Mouse (Mus musculus): Measurements from ENCODE around the gene Majin. TPM values are rescaled to one million over a fixed set of nuclear protein-coding genes. Genes with fewer than 3 reads are reported as not detected.

The Majin gene
- polyA plus RNA-seq, 1 experiment, result 0.08 TPM

GRCm38 (mm10) chr19:6182534-6182933, 1.7 kb upstream of the Majin start:
- WGBS, result 3% methylated on average over 3 of the region's 3 CpGs
- peaks cover 10% of the 10 kb centered on the region; the same call in 1 of the 2 replicates for H3K4me1 ChIP-seq (ENCODE audit: control insufficient read depth, insufficient read depth, low read length)
- H3K27ac ChIP-seq (ENCODE audit: insufficient read depth, low read length), result peak overlapping the region; percentile 71
- DNase-seq, result peak; percentile 64 to 79
- TF ChIP-seq CTCF (IDR thresholded peaks at IDR 0.05; ENCODE audit: borderline replicate concordance, insufficient read depth, low read depth, low read length), result no peak
- TF ChIP-seq POLR2A (IDR thresholded peaks at IDR 0.05; ENCODE audit: borderline replicate concordance, insufficient read depth, low read length), result peak; percentile 26; the same call in 1 of the 2 replicates
- peak overlapping the region; percentile 11 for H3K4me3 ChIP-seq (replicated peaks; ENCODE audit: insufficient read depth, low read depth, low read length)
- no peaks in the 10 kb centered on the region for H3K27me3 ChIP-seq (ENCODE audit: control insufficient read depth, insufficient read depth, low read length)

- Histone ChIP-seq H3K27ac (ENCODE audit: insufficient read depth, low read length) (no peak overlapping the region), H3K27me3 (ENCODE audit: control insufficient read depth, insufficient read depth, low read length) (no peaks in the 10 kb centered on the region), H3K4me1 (ENCODE audit: control insufficient read depth, insufficient read depth, low read length) (no peaks in the 10 kb centered on the region), H3K4me3 (replicated peaks; ENCODE audit: insufficient read depth, low read depth, low read length) (no peak overlapping the region)
- DNase-seq, result no peak
- 77% methylated on average over 2 of the region's 2 CpGs for WGBS
- TF ChIP-seq CTCF (IDR thresholded peaks at IDR 0.05; ENCODE audit: borderline replicate concordance, insufficient read depth, low read depth, low read length), result no peak
These were observed 20.1 kb downstream of the Majin start for GRCm38 (mm10) chr19:6204265-6204664.

- H3K4me1 ChIP-seq (ENCODE audit: control insufficient read depth, insufficient read depth, low read length), result no peaks in the 10 kb centered on the region
- 44% methylated on average over 5 of the region's 5 CpGs for WGBS
These were observed 22.5 kb downstream of the Majin start for GRCm38 (mm10) chr19:6206716-6207115.

GRCm38 (mm10) chr19:6216046-6216705, 32.0 kb downstream of the Majin start:
- TF ChIP-seq POLR2A (IDR thresholded peaks at IDR 0.05; ENCODE audit: borderline replicate concordance, insufficient read depth, low read length) (no peak), CTCF (IDR thresholded peaks at IDR 0.05; ENCODE audit: borderline replicate concordance, insufficient read depth, low read depth, low read length) (no peak)
- Histone ChIP-seq H3K4me1 (ENCODE audit: control insufficient read depth, insufficient read depth, low read length) (no peaks in the 10 kb centered on the region), H3K27ac (ENCODE audit: insufficient read depth, low read length) (no peak overlapping the region), H3K4me3 (replicated peaks; ENCODE audit: insufficient read depth, low read depth, low read length) (no peak overlapping the region), H3K27me3 (ENCODE audit: control insufficient read depth, insufficient read depth, low read length) (no peaks in the 10 kb centered on the region)
- WGBS, result 79% methylated on average over 6 of the region's 6 CpGs
- no peak for DNase-seq

More at GRCm38 (mm10) chr19:6206716-6207115, 22.5 kb downstream of the Majin start:
- H3K27ac ChIP-seq (ENCODE audit: insufficient read depth, low read length), result no peak overlapping the region
- H3K4me3 ChIP-seq (replicated peaks; ENCODE audit: insufficient read depth, low read depth, low read length), result no peak overlapping the region
- TF ChIP-seq CTCF (IDR thresholded peaks at IDR 0.05; ENCODE audit: borderline replicate concordance, insufficient read depth, low read depth, low read length), result no peak
- TF ChIP-seq POLR2A (IDR thresholded peaks at IDR 0.05; ENCODE audit: borderline replicate concordance, insufficient read depth, low read length), result no peak
- no peaks in the 10 kb centered on the region for H3K27me3 ChIP-seq (ENCODE audit: control insufficient read depth, insufficient read depth, low read length)
- no peak for DNase-seq

GRCm38 (mm10) chr19:6218606-6219005, 34.4 kb downstream of the Majin start:
- 73% methylated on average over 6 of the region's 6 CpGs for WGBS
- no peak for TF ChIP-seq CTCF (IDR thresholded peaks at IDR 0.05; ENCODE audit: borderline replicate concordance, insufficient read depth, low read depth, low read length)
- TF ChIP-seq POLR2A (IDR thresholded peaks at IDR 0.05; ENCODE audit: borderline replicate concordance, insufficient read depth, low read length), result no peak
- no peak for DNase-seq
- no peaks in the 10 kb centered on the region for H3K4me1 ChIP-seq (ENCODE audit: control insufficient read depth, insufficient read depth, low read length)
- H3K27ac ChIP-seq (ENCODE audit: insufficient read depth, low read length), result no peak overlapping the region
- no peak overlapping the region for H3K4me3 ChIP-seq (replicated peaks; ENCODE audit: insufficient read depth, low read depth, low read length)
- H3K27me3 ChIP-seq (ENCODE audit: control insufficient read depth, insufficient read depth, low read length), result no peaks in the 10 kb centered on the region

- Histone ChIP-seq H3K4me3 (replicated peaks; ENCODE audit: insufficient read depth, low read depth, low read length) (no peak within 1 kb of the TSS), H3K27ac (ENCODE audit: insufficient read depth, low read length) (no peak within 1 kb of the TSS), H3K4me1 (ENCODE audit: control insufficient read depth, insufficient read depth, low read length) (peaks cover 16% of the 10 kb centered on the region), H3K27me3 (ENCODE audit: control insufficient read depth, insufficient read depth, low read length) (no peaks in the 10 kb centered on the region)
- TF ChIP-seq CTCF (IDR thresholded peaks at IDR 0.05; ENCODE audit: borderline replicate concordance, insufficient read depth, low read depth, low read length) (no peak), POLR2A (IDR thresholded peaks at IDR 0.05; ENCODE audit: borderline replicate concordance, insufficient read depth, low read length) (no peak)
- 66% methylated on average over 2 of the region's 2 CpGs for WGBS
- no peak for DNase-seq
These were observed 41.9 kb downstream of the Majin start, which contains the start of gene Gpha2 for GRCm38 (mm10) chr19:6226135-6226534. Gene Gpha2, plus strand, starts transcription at chr19:6226380.

- Histone ChIP-seq H3K4me1 (ENCODE audit: control insufficient read depth, insufficient read depth, low read length) (peaks cover 18% of the 10 kb centered on the region), H3K4me3 (replicated peaks; ENCODE audit: insufficient read depth, low read depth, low read length) (no peak overlapping the region), H3K27ac (ENCODE audit: insufficient read depth, low read length) (no peak overlapping the region), H3K27me3 (ENCODE audit: control insufficient read depth, insufficient read depth, low read length) (no peaks in the 10 kb centered on the region)
- DNase-seq, result peak in 1 of 2 experiments; percentile 34
- TF ChIP-seq CTCF (IDR thresholded peaks at IDR 0.05; ENCODE audit: borderline replicate concordance, insufficient read depth, low read depth, low read length), result no peak
- TF ChIP-seq POLR2A (IDR thresholded peaks at IDR 0.05; ENCODE audit: borderline replicate concordance, insufficient read depth, low read length), result no peak
- 76% methylated on average over 14 of the region's 14 CpGs for WGBS
These were observed 42.6 kb downstream of the Majin start for GRCm38 (mm10) chr19:6226763-6227162.

- TF ChIP-seq CTCF (IDR thresholded peaks at IDR 0.05; ENCODE audit: borderline replicate concordance, insufficient read depth, low read depth, low read length) (no peak), POLR2A (IDR thresholded peaks at IDR 0.05; ENCODE audit: borderline replicate concordance, insufficient read depth, low read length) (no peak)
- WGBS, result 46% methylated on average over 4 of the region's 4 CpGs
- H3K4me3 ChIP-seq (replicated peaks; ENCODE audit: insufficient read depth, low read depth, low read length), result no peak overlapping the region
- no peak overlapping the region for H3K27ac ChIP-seq (ENCODE audit: insufficient read depth, low read length)
- peak in 1 of 2 experiments; percentile 34 for DNase-seq
- H3K4me1 ChIP-seq (ENCODE audit: control insufficient read depth, insufficient read depth, low read length), result peaks cover 18% of the 10 kb centered on the region
- no peaks in the 10 kb centered on the region for H3K27me3 ChIP-seq (ENCODE audit: control insufficient read depth, insufficient read depth, low read length)
These were observed 43.7 kb downstream of the Majin start for GRCm38 (mm10) chr19:6227864-6228263.
